Mouse (Mus musculus) retina, embryonic 14.5 days (tissue): ENCODE results near the gene B4galnt2.

Source experiments
- DNase-seq: peaks from one replicate; pipeline ENCODE4 v3.0.0-alpha.2; 2015; ENCODE audit warnings: low spot score

Gene B4galnt2

DNA sequence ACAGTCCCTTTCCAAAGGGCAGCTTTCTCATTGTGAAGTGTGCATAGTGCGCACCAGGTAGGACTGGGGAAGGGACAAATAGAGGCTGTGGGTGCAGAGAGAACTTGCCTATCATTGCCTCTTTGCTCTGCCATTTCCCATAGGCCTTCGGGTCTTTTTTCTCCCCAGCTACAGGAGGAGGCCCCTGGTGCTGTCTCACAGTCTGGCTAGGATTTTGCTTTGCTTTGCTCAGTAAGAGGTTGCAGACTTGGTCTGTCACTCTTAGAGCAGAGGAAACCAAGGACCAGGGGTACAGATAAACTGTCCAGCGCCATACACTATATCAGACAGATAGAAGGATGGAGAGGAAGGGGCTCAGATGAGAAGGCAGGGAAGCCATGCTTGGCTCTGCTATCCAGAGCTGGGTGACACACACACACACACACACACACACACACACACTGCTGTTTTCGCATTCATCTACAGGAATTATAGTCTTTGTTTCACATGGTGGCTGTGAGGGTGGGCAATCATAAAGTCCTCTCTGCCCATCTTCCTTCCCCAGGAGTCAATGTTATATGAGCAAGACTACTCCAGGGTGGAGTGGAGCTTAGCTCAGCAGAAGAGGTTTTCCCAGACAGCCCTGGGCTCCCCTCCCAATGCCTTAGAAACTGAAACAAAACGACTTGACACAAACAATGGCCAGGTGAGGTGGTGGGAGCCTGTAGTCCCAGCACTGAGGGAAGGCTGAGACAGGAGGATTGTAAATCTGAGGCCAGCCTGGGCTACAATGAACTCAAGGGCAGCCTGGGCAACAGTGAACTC lies 73.8 kb downstream of the B4galnt2 start:
- no peak for DNase-seq

DNA sequence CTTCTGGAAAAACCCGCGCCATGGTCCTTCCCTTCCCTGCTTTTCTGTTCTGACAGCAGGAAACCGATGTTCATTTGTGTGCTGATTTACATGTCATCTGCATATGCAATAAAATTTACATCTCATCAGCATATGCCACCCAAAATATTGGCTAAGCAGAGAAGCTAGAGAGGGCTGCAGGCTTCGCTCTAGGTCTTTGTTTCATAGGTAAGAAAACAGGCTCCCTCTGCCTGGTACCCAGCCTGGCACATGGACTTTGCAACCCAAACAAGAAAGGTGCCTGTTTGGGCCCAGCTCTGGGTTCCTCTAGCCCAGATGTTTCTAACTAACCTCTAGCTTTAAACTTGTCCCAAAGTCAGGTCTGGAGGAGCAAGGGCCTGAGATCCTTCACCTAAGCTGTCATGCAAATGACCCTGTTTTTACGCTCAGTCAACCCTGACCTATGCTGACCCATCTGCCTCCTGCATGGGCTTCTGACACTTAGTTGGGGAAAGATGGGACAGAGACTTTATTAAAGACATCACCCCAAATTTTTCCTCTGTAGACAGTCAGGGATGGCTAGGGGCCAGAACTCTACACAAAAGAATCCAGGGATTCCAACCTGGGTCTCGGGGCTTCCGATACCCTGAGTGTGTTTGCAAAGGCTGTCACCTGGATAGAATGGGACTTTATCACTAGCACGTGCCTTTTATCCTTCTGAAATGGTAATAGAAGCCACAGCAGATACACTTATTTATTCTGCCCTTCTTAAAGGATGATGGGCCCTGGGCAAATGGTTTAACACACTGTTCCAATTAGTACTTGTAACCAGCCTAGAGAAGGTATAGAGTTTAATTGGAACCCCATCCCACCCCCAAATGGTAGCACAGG lies 75.5 kb downstream of the B4galnt2 start:
- DNase-seq = no peak

DNA sequence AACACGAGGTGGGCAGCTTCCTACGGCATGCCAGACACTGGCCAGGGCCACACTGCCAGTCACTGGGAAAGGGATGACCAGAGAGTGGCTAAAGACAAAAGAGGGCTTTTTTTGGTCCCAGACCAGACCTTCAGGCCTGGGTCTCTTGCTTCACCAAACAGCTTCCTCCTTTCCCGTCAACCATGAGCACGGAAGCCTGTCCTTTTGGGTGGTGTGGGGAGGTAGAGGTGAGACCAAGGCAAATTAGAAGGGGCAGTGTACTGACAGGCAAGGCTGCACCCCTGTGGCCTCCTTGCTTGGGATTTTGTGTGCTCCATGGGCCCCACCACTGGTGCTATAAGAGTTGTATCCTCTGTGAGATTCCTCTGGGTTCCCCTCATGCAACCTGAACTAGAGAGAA lies 76.1 kb downstream of the B4galnt2 start:
- DNase-seq = no peak

DNA sequence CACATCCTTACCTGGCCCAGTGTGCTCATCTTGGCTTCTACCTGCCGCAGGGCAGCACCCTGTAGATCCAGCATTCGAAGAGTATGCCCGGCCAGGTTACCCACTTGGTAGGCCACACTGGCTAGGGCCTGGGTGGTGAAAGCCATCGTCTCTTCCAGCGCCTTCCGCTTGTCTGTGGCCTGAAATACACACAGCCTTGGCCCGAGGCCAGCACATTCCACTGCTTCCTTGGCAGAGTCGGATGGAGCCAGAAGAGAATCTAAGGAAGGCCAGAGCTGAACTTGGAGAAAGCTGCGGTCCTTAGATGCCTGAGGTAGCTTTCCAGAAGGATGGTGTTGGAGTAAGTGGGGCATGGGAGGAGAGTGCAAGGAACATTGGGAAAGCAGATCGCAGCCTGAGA lies 77.6 kb downstream of the B4galnt2 start, which contains the start of gene Gngt2:
Gene Gngt2 (plus strand): TSS at position 158 of the 400 bp plus-strand sequence.
- no peak for DNase-seq

DNA sequence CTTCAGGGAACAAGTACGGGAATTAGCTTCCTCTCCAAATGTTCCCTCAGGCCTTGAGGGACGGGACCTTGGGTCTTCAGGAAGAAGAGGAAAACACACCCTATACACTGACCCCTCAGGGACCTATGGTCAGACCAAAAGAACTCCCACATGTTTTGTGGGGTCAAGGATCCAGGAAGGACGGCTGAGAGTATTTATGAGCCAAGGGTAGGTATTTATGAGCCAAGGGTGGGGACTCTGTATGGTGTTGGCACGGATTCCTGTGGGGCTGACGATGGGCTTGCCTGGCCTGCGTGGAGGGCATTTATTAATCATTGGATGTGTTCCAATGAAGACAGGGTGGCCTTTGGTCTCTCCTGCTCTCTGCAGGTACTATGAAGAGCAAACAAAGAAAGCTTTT lies 78.3 kb downstream of the B4galnt2 start:
- DNase-seq = no peak

DNA sequence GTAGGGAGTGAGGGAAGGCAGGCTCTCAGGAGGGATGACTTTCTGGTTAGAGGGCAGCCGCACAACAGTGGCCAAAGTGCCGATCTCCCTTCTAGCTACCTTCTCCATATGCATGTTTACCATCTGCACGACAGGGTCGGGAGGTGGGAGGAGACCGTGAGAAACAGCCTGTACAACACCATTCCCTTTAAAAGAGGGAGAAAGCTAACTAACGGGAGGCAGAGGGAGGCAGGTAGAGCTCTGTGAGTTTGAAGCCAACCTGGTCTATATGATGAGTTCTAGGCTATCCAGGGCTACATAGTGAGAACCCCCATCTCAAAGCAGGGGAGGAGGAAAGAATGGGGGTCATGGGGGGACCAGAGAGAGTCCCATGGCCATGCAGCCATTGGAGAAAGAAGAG lies 78.9 kb downstream of the B4galnt2 start:
- no peak for DNase-seq

DNA sequence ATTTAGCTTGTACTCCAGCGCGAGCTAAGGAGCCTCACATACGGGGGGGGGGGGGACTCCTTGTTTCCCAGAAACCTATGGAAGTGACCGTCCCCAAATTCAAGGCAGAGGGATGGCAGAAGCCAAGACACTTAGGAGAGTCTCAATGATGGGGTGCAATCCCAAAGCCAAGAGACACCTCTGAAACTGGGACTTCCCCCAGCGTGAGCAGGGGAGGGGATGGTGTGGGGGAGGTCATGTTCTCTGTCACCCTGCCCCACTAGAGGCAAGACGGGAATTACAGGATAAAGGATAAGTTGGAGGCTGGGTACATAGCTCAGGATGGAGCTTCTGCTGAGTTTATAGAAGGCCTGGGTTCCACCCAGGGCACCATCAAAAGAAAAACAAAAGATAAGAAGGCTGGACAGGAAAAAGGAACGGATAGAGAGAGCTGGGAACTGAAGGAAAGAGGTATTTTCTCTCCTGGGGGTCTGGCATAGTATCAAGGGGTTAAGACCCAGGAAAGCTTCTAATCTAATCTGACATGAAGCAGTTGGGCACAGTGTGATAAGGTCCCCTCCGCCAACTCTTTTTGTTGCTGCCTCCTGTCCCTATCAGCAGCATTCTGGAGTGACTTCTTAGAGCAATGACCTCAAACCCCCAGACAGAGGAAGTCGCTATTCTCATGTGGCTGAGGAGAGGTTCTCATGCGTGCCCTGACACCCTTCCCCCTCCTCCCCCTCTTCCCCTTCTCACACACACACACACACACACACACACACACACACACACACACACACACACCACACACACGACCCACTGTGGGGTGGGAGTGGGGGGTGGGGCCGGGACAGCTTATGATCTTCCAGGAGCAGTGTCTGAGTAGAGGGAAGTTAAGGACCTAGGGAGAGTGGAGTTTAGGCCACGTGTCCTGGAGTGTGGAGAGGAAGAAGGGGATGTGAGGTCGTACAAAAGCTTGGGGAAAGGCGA lies 79.7 kb downstream of the B4galnt2 start:
- DNase-seq = no peak

DNA sequence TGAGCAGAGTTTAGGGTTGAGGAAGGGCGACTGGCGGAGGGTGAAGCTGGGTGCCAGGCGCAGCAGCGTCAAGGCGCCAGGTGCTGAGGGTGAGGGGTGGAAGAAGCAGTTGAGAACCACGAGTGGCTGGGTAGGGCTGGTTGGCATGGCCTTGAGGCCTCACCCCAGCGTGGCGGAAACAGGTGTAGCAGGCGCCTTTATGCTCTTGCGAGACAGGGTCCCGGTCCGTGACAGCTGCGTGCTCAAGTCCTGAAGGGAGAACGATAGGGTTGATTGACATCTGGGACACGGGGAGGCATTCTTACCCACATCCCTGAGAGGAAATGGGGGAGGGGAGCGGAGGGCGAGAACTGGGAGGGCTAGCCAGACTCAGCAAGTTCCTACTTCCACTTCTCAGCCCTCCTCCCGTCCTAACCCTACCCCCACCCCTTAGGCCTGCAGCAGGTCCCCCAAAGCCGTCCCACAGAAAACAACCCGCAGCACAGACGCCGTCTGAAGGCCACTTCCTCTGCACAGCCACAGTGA lies 80.5 kb downstream of the B4galnt2 start:
- no peak for DNase-seq

DNA sequence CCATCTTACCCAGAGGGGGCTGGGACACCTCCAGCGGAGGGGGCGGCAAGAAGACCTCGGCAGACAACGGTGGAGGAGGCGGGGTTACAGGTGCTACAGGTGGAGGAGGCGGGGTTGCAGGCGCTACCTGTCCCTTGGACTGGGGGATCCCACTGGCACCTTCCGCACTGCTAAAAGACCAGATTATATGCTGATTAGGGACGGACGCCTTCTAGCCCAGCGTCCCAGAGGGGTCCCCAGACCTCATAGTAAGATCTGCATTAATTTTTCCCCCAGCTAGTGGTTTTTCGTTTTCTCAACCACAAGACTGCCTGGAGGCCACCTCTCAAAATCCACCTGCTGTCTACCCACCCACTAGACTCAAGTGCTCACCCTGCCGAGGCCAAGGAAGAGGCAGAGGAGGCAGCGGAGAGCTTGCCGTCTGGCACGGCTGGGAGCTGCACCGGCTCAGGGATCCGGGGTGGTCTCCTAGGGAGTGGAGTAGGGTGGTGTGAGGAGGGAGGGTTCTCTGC lies 81.0 kb downstream of the B4galnt2 start:
- no peak for DNase-seq

DNA sequence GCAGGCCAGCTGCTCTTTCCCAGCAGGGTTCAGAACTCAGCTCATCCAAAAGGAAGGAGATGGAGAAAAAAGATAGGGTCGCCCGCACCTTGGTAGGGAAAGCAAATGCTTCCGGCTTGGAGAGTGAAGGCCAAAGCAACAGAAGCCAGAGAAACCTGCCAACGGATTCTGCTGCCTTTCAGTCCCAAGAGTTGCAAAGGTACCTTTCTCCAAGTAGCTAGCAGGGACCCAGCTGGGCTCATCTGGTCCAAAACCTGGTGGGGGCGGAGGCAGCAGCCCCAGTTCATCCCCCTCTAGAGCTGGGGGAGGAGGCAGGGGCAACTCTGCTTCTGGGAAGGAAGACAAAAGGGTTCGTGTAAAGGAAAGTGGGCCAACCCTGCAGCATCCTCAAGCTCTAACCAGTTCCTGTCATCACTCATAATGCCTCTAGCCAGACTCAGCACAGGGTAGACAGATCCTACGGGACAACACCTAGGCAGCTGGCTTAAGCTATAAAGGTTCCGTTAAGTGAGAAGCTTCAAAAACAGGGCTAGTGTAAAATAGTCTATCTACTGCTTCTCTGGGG lies 81.6 kb downstream of the B4galnt2 start:
- DNase-seq = no peak

DNA sequence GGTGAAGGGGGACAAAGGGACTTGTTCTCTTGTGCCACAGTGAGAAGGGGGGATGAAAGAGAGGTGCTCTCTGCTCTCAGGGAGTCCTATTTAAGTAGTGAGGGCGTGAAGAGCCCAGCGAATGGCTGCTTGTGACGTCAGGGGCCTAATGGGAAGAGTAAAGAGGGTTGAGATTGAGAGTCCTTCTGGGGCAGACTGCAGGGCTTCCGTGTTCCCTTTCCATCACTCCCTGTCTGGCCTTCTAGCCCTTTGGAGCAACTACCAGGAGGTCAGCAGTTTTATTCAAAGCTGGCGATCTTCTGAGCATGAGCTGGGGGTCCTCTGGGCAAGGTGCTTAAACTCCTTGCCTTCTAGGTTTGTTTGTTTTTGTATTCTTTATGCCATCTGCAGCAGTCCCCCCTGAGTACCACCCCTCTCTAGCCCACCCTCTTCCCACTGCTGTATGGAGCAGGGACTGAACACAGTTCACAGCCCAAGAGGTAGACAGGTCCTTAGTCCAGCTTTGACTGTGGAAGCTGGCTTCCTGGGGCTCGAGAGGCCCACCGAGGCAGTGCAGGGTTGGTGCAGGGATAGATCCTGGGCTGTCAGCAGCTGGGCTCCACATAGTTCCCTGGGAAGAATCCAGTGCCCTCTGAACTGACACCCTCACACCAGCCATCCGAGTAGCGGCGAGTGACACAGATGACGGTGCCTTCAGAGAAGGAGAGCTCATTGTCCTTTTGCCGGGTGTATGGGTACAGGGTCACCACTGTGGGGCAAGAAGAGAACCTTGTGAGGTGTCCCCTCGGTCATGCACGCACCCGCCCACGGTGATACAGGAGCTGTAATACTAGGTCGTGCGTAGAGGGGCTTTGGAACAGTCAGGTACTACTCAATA lies 82.3 kb downstream of the B4galnt2 start:
- DNase-seq = no peak

DNA sequence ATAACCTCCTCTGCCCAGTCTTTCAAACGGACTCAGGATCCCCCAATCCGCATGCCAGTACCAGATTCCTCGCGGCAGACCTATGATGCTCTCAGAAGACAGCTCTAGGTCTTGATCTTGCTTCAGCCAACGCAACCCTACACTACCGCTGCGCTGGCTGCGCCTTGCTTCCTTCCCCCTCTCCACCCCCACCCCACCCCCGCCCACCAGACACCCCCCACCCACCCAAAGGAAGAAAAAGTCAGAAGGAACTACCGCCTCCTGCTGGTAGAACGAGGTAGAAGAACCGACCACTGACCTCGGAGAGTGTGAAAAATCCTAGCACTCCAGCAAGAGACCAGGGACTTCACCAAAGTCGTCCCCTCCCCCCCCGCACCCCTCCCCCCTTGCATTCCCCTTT lies 83.0 kb downstream of the B4galnt2 start:
- DNase-seq = peak; percentile 61

DNA sequence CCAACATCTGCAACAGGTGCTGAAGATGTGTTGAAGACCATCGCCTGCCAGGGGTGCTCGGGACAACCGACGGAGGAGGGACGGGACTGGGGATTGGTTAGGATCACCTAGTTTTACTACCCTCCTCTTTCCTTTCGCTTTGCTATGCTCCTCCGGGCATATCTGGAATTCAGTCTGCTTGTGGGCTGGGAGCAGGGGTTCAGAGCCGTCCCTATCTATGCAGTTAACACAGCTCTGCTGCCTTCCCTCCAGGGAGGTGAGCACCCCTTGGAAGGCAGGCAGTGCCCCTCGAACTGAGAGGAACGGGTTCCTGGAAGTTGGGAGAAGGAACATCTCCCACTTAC lies 83.4 kb downstream of the B4galnt2 start:
- DNase-seq = no peak

DNA sequence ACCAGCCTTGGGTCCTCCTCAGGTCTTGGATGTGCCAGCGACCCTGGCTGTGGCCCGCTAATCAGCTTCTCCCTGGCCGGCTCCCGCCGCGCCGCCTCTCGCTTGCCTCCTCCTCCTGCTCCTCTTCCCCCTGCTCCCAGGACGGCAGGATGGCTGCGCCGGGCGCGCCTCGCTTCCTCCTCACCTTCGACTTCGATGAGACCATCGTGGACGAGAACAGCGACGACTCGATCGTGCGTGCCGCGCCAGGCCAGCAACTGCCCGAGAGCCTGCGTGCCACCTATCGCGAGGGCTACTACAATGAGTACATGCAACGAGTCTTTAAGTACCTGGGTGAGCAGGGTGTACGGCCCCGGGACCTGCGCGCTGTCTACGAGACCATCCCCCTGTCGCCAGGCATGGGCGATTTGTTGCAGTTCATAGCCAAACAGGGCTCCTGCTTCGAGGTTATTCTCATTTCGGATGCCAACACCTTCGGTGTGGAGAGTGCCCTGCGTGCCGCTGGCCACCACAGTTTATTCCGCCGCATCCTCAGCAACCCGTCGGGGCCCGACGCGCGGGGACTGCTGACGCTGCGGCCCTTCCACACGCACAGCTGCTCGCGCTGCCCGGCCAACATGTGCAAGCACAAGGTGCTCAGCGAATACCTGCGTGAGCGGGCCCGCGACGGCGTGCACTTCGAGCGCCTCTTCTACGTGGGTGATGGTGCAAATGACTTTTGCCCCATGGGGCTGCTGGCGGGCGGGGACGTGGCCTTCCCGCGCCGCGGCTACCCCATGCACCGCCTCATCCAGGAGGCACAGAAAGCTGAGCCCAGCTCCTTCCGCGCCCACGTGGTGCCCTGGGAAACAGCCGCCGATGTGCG lies 84.0 kb downstream of the B4galnt2 start:
- peak; percentile 27 for DNase-seq

DNA sequence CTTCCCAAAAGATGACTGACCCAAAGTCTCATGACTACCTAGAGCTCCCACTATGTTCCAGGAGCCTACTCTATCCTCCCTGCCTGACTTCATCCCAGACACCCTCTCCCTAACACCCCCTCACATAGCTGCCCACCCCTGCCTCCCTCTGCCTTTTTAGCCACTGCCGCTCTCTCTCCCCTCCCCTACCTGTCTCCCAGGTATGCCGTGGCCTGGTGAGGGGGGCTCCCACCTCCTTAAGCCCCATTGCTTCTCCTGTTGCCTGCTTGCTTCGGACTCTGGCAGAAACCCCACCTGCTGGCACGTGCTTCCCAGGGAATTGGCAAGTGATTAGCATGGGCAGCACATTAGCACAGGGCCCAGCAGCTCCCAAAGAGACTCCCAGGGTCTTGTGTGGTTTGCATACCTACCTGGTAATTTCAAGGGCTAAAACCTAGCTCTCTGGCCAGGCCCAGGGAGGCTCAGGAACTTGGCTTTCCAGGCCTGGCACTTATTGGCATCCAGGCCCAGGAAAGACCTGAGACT lies 85.1 kb downstream of the B4galnt2 start:
- no peak for DNase-seq

DNA sequence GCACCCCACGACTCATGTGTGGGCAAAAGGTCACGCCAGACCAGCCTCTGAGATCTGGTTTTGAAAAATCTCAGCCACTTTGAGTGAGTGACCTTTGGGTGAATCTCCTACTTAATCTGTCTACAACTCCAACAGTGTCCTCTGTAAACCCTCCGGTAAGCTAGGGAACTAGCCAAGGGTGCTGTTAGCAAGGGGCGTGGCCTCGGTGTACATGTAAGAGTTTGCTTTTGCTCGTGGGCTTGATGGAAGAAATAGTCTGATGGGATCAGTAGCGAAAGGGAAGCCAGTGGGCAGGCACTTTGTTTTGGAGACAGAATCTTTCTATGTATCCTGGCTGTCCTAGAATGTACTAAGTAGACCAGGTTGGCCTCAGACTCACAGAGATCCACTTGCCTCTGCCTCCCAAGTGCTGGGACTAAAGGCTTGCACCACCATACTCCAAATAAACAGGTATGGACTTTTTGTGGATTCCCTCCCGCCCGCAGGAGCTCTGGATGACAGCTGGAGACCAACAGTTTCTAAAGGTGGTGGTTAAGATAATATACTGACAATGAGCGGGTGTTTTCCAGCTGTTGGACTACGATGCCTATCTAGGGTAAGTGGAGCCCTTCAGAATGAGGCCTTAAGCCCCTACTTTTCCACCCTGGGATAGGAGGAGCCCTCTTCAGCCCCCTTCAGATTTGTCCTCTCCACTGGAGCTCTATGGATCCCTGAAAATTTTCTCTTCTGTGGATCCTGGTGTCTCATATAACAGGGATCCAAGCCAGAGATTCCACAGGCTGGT lies 86.3 kb downstream of the B4galnt2 start:
- no peak for DNase-seq

DNA sequence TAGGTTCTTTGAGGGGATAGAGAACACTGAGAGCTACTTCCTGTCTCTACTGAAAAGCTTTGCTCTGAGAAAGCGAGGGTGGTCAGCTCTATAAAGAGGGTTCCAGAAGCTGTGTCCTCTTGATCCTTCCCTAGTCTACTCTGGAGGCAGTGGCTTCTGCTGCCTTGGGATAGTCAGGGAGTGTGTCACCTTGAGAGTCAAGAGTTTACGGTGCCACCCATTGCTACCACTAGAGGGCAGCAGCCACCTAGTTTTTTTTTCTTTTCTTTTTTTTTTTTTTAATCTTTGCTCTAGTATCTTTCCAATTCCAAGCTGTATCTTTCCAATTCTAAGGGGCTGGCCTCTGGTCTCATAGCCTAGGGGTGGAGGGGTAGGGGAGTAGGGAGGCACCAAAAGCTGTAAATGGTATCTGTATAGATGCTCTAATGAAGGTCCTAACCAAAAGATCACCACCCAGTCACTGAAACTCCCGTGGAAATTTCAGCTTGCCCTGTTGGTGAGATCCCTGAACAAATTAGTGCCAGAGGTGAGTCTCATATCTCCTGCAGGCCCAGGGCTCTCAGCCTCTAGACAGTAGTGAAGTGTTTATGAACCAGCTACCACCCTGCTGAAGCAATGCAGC lies 87.1 kb downstream of the B4galnt2 start:
- DNase-seq = peak; percentile 88

DNA sequence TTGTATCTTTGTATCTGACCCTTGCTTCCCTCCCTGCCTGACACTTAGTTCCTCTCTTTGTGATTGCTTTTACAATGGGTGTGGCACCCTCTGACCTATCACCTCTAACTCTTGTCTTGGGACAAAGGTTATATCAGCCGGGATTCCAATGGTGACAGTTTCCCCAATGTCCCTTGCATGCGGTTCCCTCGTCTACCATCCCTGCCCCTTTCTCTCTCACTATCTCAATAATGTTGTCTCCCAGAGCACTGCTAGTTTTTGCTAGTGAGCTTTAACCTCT lies 87.6 kb downstream of the B4galnt2 start:
- no peak for DNase-seq
